Mouse (Mus musculus): Measurements from ENCODE around the gene H3f3a.

DNA sequence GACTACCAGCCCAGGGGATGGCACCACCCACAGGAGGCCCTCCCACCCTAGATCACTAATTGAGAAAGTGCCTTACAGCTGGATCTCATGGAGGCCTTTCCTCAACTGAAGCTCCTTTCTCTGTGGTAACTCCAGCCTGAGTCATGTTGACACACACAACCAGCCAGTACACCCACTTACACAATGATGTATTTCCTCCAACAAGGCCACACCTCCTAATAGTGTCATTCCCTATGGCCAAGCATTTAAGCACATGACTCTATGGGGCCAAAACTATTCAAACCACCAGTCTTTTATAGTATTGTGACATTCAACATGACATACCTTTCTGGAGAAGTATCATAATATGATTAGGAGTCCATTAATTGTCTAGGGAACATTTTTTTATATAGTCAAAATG lies 45.0 kb upstream of the H3f3a start:
- TF ChIP-seq BHLHE40 (IDR thresholded peaks at IDR 0.05; ENCODE audit: low read depth, low read length) = no peak
- no peak for TF ChIP-seq SMC3 (IDR thresholded peaks at IDR 0.05; ENCODE audit: low read depth, low read length)
- no peak for TF ChIP-seq MAFK (IDR thresholded peaks at IDR 0.05; ENCODE audit: insufficient replicate concordance, low read length)

All from CH12.LX (cell line).